Mouse (Mus musculus) lung, postnatal 0 days (tissue): ENCODE results near the gene Snorc. TPM values are rescaled to one million over a fixed set of nuclear protein-coding genes. Genes with fewer than 3 reads are reported as not detected.

Source experiments
- ATAC-seq: fragments of 200-750 bp; cut with Nextera tagmentation; 2 replicates; pipeline ENCODE4 v1.8.0; 2017; ENCODE audit warnings: moderate library complexity
- DNase-seq: peaks from one replicate; pipeline ENCODE4 v3.0.0-alpha.2; 2016; ENCODE audit warnings: low spot score
- H3K27ac ChIP-seq: fragments of 300-500 bp; sonication (generic); 2 replicates; pipeline ENCODE4 v1.5.1; 2014; ENCODE audit warnings: antibody characterized with exemption, mild to moderate bottlenecking, low read length, mixed read lengths
- H3K27me3 ChIP-seq: fragments of 300-500 bp; sonication (generic); replicated peaks from 2 replicates; pipeline ENCODE4 v1.6.1; 2014; ENCODE audit warnings: low read length, mixed read lengths; ENCODE audit not compliant: insufficient read depth
- H3K36me3 ChIP-seq: fragments of 300-500 bp; sonication (generic); 2 replicates; pipeline ENCODE4 v1.6.1; 2014; ENCODE audit warnings: low read length, mixed read lengths; ENCODE audit not compliant: insufficient read depth
- H3K4me1 ChIP-seq: fragments of 300-500 bp; sonication (generic); 2 replicates; pipeline ENCODE4 v1.6.1; 2014; ENCODE audit warnings: antibody characterized with exemption, low read depth, low read length, mixed read lengths; ENCODE audit not compliant: insufficient read depth
- H3K4me2 ChIP-seq: fragments of 300-500 bp; sonication (generic); replicated peaks from 2 replicates; pipeline ENCODE4 v1.6.1; 2014; ENCODE audit warnings: low read depth, mild to moderate bottlenecking, low read length, moderate library complexity, mixed read lengths
- H3K4me3 ChIP-seq: fragments of 300-500 bp; sonication (generic); 2 replicates; pipeline ENCODE4 v1.5.1; 2014; ENCODE audit warnings: low read depth, low read length
- H3K9ac ChIP-seq: fragments of 300-500 bp; sonication (generic); replicated peaks from 2 replicates; pipeline ENCODE4 v1.6.1; 2014; ENCODE audit warnings: low read depth, mild to moderate bottlenecking
- H3K9me3 ChIP-seq: fragments of 300-500 bp; sonication (generic); 2 replicates; pipeline ENCODE4 v1.6.1; 2016; ENCODE audit warnings: low read length, mixed read lengths
- CTCF ChIP-seq: IDR thresholded peaks from 2 replicates; pipeline ENCODE4 v1.5.1; 2016; ENCODE audit warnings: antibody characterized with exemption, mild to moderate bottlenecking
- EP300 ChIP-seq: IDR thresholded peaks from 2 replicates; pipeline ENCODE4 v1.6.1; 2016; ENCODE audit warnings: antibody characterized with exemption, mild to moderate bottlenecking, control low read depth
- WGBS: fragments of 180-500 bp; shearing (Covaris S2); extraction: QIAGEN DNeasy Blood & Tissue Kit; methylation state at CpG from one replicate; pipeline ENCODE4 v1.1.7; 2014; 5-methylcytosine and 5-hydroxymethylcytosine counted together
- polyA plus RNA-seq: library from polyadenylated mRNA; unstranded; fragments of >200 nt; fragmentation: Nextera tagmentation; extraction: Ambion mirVana; gene quantifications from 2 replicates; pipeline ENCODE4 v1.2.1, GENCODE M21; 2015

Snorc gene
- polyA plus RNA-seq, 1 experiment from 2014 or later, result not detected

DNA sequence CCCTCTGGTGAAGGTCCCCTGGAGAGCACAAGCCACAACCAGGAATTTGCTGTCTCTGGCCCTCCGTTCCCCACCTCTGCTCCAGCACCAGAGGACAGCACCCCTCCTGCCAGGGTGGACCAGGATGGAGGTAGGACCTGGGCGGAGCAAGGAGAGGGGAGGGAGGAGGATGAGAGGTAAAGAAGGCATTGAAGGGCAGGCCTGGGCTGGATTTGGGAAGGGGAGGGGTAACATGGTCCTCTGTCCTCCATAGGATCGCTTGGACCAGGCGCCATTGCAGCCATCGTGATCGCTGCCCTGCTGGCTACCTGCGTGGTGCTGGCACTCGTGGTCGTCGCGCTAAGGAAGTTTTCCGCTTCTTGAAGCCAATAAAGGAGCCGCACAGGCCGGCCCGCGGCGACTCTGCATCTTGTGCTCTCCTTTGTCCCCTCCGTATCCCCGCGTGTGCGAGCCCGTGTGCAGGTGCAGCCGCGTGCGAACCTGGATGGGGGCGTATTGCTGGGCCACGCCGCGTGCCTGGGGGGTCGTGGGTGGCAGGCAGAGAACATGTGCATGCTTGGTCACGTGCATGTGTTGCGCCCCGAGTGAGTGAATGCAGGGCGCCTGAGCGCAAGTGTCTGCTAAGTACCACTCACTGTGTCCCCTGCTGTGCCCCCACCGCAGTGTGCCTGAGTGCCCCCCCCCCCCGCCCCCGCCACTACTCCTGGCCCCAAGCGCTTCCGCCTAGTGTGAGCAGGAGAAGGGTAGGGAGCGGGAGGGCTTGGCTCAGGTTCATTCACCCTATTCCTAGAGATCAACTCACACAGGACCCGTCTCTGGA lies 5.2 kb downstream of the Snorc start:
- WGBS, result 5% methylated on average over 36 of the region's 42 CpGs
- DNase-seq, result no peak
- Histone ChIP-seq H3K4me2 (peak overlapping the region; percentile 28; the same call in 1 of the 2 replicates), H3K27me3 (no peaks in the 10 kb centered on the region), H3K9me3 (no peaks in the 10 kb centered on the region), H3K36me3 (no peaks in the 10 kb centered on the region), H3K4me1 (no peaks in the 10 kb centered on the region), H3K9ac (no peak overlapping the region), H3K4me3 (no peak overlapping the region), H3K27ac (no peak overlapping the region)
- peak; percentile 28 for ATAC-seq
- no peak for TF ChIP-seq EP300
- TF ChIP-seq CTCF, result no peak

GRCm38 (mm10) chr1:87482546-87482945 lies 12.5 kb downstream of the Snorc start:
- Histone ChIP-seq H3K27me3 (no peaks in the 10 kb centered on the region), H3K9me3 (no peaks in the 10 kb centered on the region), H3K36me3 (no peaks in the 10 kb centered on the region), H3K4me3 (no peak overlapping the region), H3K27ac (no peak overlapping the region), H3K4me2 (no peak overlapping the region), H3K9ac (no peak overlapping the region), H3K4me1 (no peaks in the 10 kb centered on the region)
- TF ChIP-seq EP300, result no peak
- TF ChIP-seq CTCF, result no peak
- DNase-seq (no peak), ATAC-seq (no peak)
- 80% methylated on average over 4 of the region's 4 CpGs for WGBS

GRCm38 (mm10) chr1:87486386-87486785 lies 16.3 kb downstream of the Snorc start:
- Histone ChIP-seq H3K4me3 (no peak overlapping the region), H3K27me3 (no peaks in the 10 kb centered on the region), H3K4me2 (no peak overlapping the region), H3K9me3 (no peaks in the 10 kb centered on the region), H3K36me3 (no peaks in the 10 kb centered on the region), H3K9ac (no peak overlapping the region), H3K27ac (no peak overlapping the region), H3K4me1 (no peaks in the 10 kb centered on the region)
- WGBS, result 53% methylated on average over 6 of the region's 6 CpGs
- no peak for ATAC-seq
- TF ChIP-seq EP300, result no peak
- TF ChIP-seq CTCF, result no peak
- no peak for DNase-seq

DNA sequence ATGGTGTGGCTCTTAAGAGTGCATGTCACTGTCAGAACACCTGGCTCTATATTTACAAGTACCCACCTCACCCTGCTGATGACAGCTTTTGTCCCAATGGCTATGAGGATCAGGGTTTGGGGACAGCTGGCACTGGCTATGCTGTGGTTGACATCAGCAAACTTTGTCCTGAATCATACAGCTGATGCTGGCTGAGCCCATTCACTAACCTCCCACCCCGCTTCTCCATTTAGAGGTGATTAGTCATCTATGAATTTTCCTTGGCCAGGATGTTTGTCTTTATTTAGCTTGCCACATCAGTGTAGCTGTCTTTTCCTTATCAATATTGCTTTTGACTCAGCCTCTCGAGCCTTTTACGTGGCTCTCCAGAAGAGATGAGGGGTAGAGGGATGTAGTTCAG lies 22.2 kb downstream of the Snorc start:
- Histone ChIP-seq H3K4me1 (no peaks in the 10 kb centered on the region), H3K27ac (no peak overlapping the region), H3K36me3 (no peaks in the 10 kb centered on the region), H3K4me3 (no peak overlapping the region), H3K4me2 (no peak overlapping the region), H3K9ac (no peak overlapping the region), H3K9me3 (no peaks in the 10 kb centered on the region), H3K27me3 (no peaks in the 10 kb centered on the region)
- ATAC-seq (no peak), DNase-seq (no peak)
- 59% methylated on average over 3 of the region's 3 CpGs for WGBS
- no peak for TF ChIP-seq CTCF
- no peak for TF ChIP-seq EP300

DNA sequence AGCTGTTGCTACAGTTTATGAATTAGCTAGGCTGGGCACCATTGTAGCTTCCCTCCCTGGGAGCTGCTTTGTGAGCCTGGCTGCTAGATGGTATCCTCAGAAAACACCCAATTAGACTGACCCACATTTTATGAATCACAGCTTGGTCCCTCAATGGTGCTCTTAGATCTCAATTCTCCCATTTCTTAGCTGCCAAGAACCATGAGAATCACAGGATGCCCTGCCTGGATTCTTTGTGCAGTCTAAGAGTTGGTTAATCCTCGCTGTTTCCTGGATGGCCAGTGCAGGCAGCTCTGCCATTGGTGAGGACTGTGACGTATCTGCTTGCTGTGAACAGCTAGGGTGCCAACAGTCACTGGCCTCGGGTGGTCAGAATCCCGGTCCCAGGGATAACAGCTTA lies 23.5 kb downstream of the Snorc start:
- no peaks in the 10 kb centered on the region for H3K36me3 ChIP-seq
- no peak overlapping the region for H3K4me3 ChIP-seq
- no peaks in the 10 kb centered on the region for H3K27me3 ChIP-seq
- ATAC-seq (no peak), DNase-seq (no peak)
- H3K27ac ChIP-seq, result no peak overlapping the region
- no peaks in the 10 kb centered on the region for H3K9me3 ChIP-seq
- H3K9ac ChIP-seq, result no peak overlapping the region
- H3K4me1 ChIP-seq, result no peaks in the 10 kb centered on the region
- H3K4me2 ChIP-seq, result no peak overlapping the region
- no peak for TF ChIP-seq EP300
- TF ChIP-seq CTCF, result no peak
- WGBS, result 51% methylated on average over 4 of the region's 4 CpGs

DNA sequence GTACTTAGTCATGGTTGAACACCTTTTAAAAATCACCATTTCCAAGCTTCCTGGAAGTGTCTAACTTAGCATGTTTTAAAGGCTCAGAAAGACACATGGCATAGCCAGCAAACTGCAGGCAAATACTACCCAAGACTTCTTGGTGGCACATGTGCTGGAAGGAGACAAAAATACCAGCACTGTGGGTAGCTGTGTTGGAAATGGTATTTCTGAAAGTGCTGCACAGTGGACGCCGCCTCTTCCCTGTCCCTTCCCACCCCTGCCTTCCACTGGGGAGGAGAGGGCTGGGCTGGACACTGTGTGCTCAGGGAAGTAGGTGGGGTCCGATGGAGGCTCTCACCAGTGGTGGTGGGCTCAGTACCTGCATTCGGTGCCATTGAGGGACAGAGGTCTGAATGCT lies 35.5 kb downstream of the Snorc start:
- Histone ChIP-seq H3K4me1 (peaks cover 8% of the 10 kb centered on the region; the same call in 1 of the 2 replicates), H3K27ac (no peak overlapping the region), H3K9ac (no peak overlapping the region), H3K4me2 (no peak overlapping the region), H3K36me3 (no peaks in the 10 kb centered on the region), H3K27me3 (peaks cover 13% of the 10 kb centered on the region), H3K9me3 (no peaks in the 10 kb centered on the region), H3K4me3 (no peak overlapping the region)
- ATAC-seq, result no peak
- TF ChIP-seq EP300 (no peak), CTCF (no peak)
- 85% methylated on average over 4 of the region's 4 CpGs for WGBS
- DNase-seq, result no peak
